Mouse (Mus musculus) E14TG2a.4 (cell line): ENCODE measurements around the gene Usp6nl.

Source experiments
- CTCF ChIP-seq: conservative IDR thresholded peaks from 2 replicates; pipeline ENCODE4 v1.5.1; 2014; ENCODE audit warnings: low read length
- NANOG ChIP-seq: IDR thresholded peaks from 2 replicates; pipeline ENCODE4 v1.6.1; 2014; ENCODE audit warnings: borderline replicate concordance, low read length, mixed read lengths
- POU5F1 ChIP-seq: IDR thresholded peaks from 2 replicates; pipeline ENCODE4 v1.6.1; 2014; ENCODE audit warnings: low read length, borderline replicate concordance

GRCm38 (mm10) chr2:6333570-6333969 lies 11.1 kb downstream of the Usp6nl start:
- TF ChIP-seq CTCF, result no peak
- no peak for TF ChIP-seq NANOG
- no peak for TF ChIP-seq POU5F1
